Mouse (Mus musculus) activated CD4-positive, CD25-positive, alpha-beta regulatory T cell (primary cell): ENCODE data around the gene Rpap2. TPM values are rescaled to one million over a fixed set of nuclear protein-coding genes. Genes with fewer than 3 reads are reported as not detected.

Source experiments
- polyA plus RNA-seq, 2 experiments: library from polyadenylated mRNA; unstranded; fragments of 100-300 nt; shearing (Covaris generic); gene quantifications; one replicate each; pipeline ENCODE4 v1.2.1; 2017

Rpap2 gene
- polyA plus RNA-seq = 10 to 100 TPM; 29.3 to 36.2 TPM

DNA sequence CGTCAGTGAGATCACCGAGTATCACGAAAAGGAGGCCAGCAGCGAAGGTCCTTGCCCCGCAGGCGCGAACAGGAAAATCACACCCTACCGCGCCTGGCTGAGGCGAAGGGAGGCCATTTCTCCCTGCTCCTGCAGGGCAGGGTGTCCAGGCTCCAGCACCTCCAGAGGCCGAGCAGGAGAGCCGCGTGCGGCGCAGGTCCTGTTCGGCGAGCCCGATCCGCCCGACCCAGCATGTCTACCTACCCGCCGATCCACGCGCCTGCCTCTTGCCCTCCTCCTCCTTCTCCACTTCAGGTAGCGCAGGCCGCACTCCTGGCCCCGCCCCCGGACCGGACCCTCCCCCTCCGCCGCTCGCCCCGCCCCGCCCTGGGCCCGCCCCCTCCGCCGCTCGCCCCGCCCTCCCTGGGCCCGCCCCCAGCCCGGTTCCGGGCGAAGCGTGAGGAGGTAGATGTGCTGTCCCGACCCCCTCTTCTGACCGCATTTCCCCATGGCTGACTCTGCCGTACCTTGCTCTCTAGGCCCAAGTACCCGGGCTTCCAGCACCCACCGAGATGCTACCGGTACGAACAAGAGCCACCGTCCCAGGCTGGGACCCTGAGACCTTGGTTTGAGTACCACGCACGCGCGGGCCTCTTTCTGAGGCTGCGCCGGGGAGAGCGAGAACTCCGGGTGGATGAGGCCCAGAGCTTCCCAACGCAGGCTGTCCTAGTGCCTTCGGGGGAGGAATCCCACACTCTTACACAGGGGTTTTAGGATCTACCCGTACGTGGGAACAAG lies at the start of gene Rpap2, which contains the start of gene Glmn:
Gene Rpap2 (plus strand): TSS at position 73 of the 777 bp plus-strand sequence.
Gene Glmn (minus strand): TSS at position 588 of the 777 bp plus-strand sequence.

Other genes with a start within 250 kb of the Rpap2 start
- 1 to 10 TPM in 1 of 2 experiments, under 1 TPM in 1; 0.85 to 2.2 TPM for gene Ephx4, start 194.6 kb upstream of the Rpap2 start, polyA plus RNA-seq
- not detected for gene Lpcat2b, start 165.8 kb upstream of the Rpap2 start, polyA plus RNA-seq
- 1 to 10 TPM; 3.9 to 5.9 TPM for gene Btbd8, start 159.4 kb upstream of the Rpap2 start, polyA plus RNA-seq
- gene Gm42669, start 89.8 kb upstream of the Rpap2 start, polyA plus RNA-seq = under 1 TPM; 0.39 TPM
- under 1 TPM; 0.13 to 0.37 TPM for gene 1700028K03Rik, start 62.7 kb upstream of the Rpap2 start, polyA plus RNA-seq
- gene Glmn, start 515 bp downstream of the Rpap2 start, polyA plus RNA-seq = 10 to 100 TPM; 18.4 to 19.6 TPM
- gene Gfi1, start 128.7 kb downstream of the Rpap2 start, polyA plus RNA-seq = 10 to 100 TPM; 25.0 to 25.6 TPM
- gene Ube2d2b, start 232.7 kb downstream of the Rpap2 start, polyA plus RNA-seq = not detected